Mouse (Mus musculus) monocyte, adult 5-6 weeks (primary cell): ENCODE measurements around the gene Ift43. TPM values are rescaled to one million over a fixed set of nuclear protein-coding genes. Genes with fewer than 3 reads are reported as not detected.

ENCODE experiments used
- ATAC-seq: fragments of 153-309, 156-312 bp; replicated peaks from 2 replicates; pipeline ENCODE4 v1.8.0; 2017; ENCODE audit warnings: mild to moderate bottlenecking; ENCODE audit not compliant: low TSS enrichment, insufficient number of reproducible peaks, severe bottlenecking, poor library complexity, low FRiP score
- total RNA-seq: library from RNA; stranded (forward); fragments of 200-1000, 200-491, 200-594 nt; gene quantifications from 3 replicates; pipeline ENCODE4 v1.2.3, GENCODE M21; 2017

Gene Ift43
- total RNA-seq, 1 experiment from 2014 or later = not detected

GRCm38 (mm10) chr12:86158689-86159483 lies 76.5 kb downstream of the Ift43 start:
- no peak for ATAC-seq

GRCm38 (mm10) chr12:86161436-86161835 lies 79.1 kb downstream of the Ift43 start:
- ATAC-seq = no peak

- ATAC-seq = no peak
These were observed 79.6 kb downstream of the Ift43 start for GRCm38 (mm10) chr12:86161942-86162341.

GRCm38 (mm10) chr12:86162890-86163816 lies 80.8 kb downstream of the Ift43 start:
- no peak for ATAC-seq

GRCm38 (mm10) chr12:86166244-86166643 lies 83.9 kb downstream of the Ift43 start:
- peak; percentile 45; the same call in 1 of the 2 replicates for ATAC-seq

- no peak for ATAC-seq
These were observed 84.7 kb downstream of the Ift43 start for GRCm38 (mm10) chr12:86167075-86167474.

GRCm38 (mm10) chr12:86168712-86169111 lies 86.4 kb downstream of the Ift43 start:
- no peak for ATAC-seq

GRCm38 (mm10) chr12:86169195-86169594 lies 86.9 kb downstream of the Ift43 start:
- no peak for ATAC-seq

- ATAC-seq = no peak
These were observed 91.0 kb downstream of the Ift43 start for GRCm38 (mm10) chr12:86173314-86173713.

GRCm38 (mm10) chr12:86174369-86174768 lies 92.0 kb downstream of the Ift43 start:
- ATAC-seq = no peak

- ATAC-seq = no peak
These were observed 93.2 kb downstream of the Ift43 start for GRCm38 (mm10) chr12:86175476-86175942.

GRCm38 (mm10) chr12:86176675-86177339 lies 94.5 kb downstream of the Ift43 start:
- no peak for ATAC-seq

GRCm38 (mm10) chr12:86179266-86179665 lies 96.9 kb downstream of the Ift43 start:
- no peak for ATAC-seq

GRCm38 (mm10) chr12:86181320-86181751 lies 99.0 kb downstream of the Ift43 start:
- ATAC-seq = no peak

- no peak for ATAC-seq
These were observed 99.5 kb downstream of the Ift43 start for GRCm38 (mm10) chr12:86181879-86182278.

- no peak for ATAC-seq
These were observed 100.1 kb downstream of the Ift43 start for GRCm38 (mm10) chr12:86182414-86182813.

GRCm38 (mm10) chr12:86188161-86188560 lies 105.8 kb downstream of the Ift43 start:
- ATAC-seq = no peak

- ATAC-seq = no peak
These were observed 107.4 kb downstream of the Ift43 start for GRCm38 (mm10) chr12:86189601-86190323.
